Mouse (Mus musculus): ENCODE data around the gene Tln1. TPM values are rescaled to one million over a fixed set of nuclear protein-coding genes. Genes with fewer than 3 reads are reported as not detected.

Gene Tln1
- total RNA-seq, 1 experiment from 2014 or later, result 201 TPM

GRCm38 (mm10) chr4:43546375-43547047 is 16.0 kb downstream of the Tln1 start:
- peak; percentile 82 for DNase-seq

GRCm38 (mm10) chr4:43542044-43542443 is 20.4 kb downstream of the Tln1 start:
- DNase-seq, result no peak

- DNase-seq, result no peak
Observed at GRCm38 (mm10) chr4:43536031-43536430, 26.5 kb downstream of the Tln1 start.

GRCm38 (mm10) chr4:43535628-43536027 is 26.9 kb downstream of the Tln1 start:
- DNase-seq, result peak; percentile 50

- DNase-seq, result peak; percentile 86
Observed at GRCm38 (mm10) chr4:43533270-43533669, 29.2 kb downstream of the Tln1 start.

- DNase-seq, result peak; percentile 87
Observed at GRCm38 (mm10) chr4:43530581-43530980, 31.9 kb downstream of the Tln1 start.

- peak; percentile 47 for DNase-seq
Observed at GRCm38 (mm10) chr4:43530081-43530501, 32.4 kb downstream of the Tln1 start.

- DNase-seq, result no peak
Observed at GRCm38 (mm10) chr4:43528487-43528886, 34.0 kb downstream of the Tln1 start.

GRCm38 (mm10) chr4:43527880-43528279 is 34.6 kb downstream of the Tln1 start:
- peak; percentile 53 for DNase-seq

- DNase-seq, result peak; percentile 92
Observed at GRCm38 (mm10) chr4:43519956-43520355, 42.5 kb downstream of the Tln1 start.

GRCm38 (mm10) chr4:43519551-43519950 is 42.9 kb downstream of the Tln1 start:
- no peak for DNase-seq

- no peak for DNase-seq
Observed at GRCm38 (mm10) chr4:43515764-43516708, 46.5 kb downstream of the Tln1 start.

GRCm38 (mm10) chr4:43513791-43514190 is 48.7 kb downstream of the Tln1 start:
- DNase-seq, result no peak

- no peak for DNase-seq
Observed at GRCm38 (mm10) chr4:43513300-43513699, 49.2 kb downstream of the Tln1 start.

- no peak for DNase-seq
Observed at GRCm38 (mm10) chr4:43512653-43513052, 49.8 kb downstream of the Tln1 start.

GRCm38 (mm10) chr4:43511675-43512454 is 50.6 kb downstream of the Tln1 start:
- no peak for DNase-seq

GRCm38 (mm10) chr4:43509109-43509508 is 53.4 kb downstream of the Tln1 start:
- no peak for DNase-seq

- peak; percentile 81 for DNase-seq
Observed at GRCm38 (mm10) chr4:43508666-43508997, 53.9 kb downstream of the Tln1 start.

GRCm38 (mm10) chr4:43507938-43508665 is 54.4 kb downstream of the Tln1 start:
- no peak for DNase-seq

GRCm38 (mm10) chr4:43506536-43507185 is 55.8 kb downstream of the Tln1 start, which contains the start of gene Car9:
Gene Car9, plus strand, starts transcription at chr4:43506966.
- peak; percentile 59 for DNase-seq

GRCm38 (mm10) chr4:43506074-43506473 is 56.4 kb downstream of the Tln1 start:
- DNase-seq, result no peak

Data from adrenal gland, postnatal 14 days (tissue).